Mouse (Mus musculus): Measurements from ENCODE around the gene Por.

- TF ChIP-seq MAX (IDR thresholded peaks at IDR 0.05; ENCODE audit: low read length) (no peak), CHD1 (IDR thresholded peaks at IDR 0.05; ENCODE audit: low read depth, low read length) (no peak), KAT2A (conservative IDR thresholded peaks at IDR 0.05; ENCODE audit: low read depth, low read length) (no peak), CTCF (IDR thresholded peaks at IDR 0.05 in 2 of 3, conservative IDR thresholded peaks at IDR 0.05 in 1 of 3; ENCODE audit: control insufficient read depth in 1 of 3, insufficient read depth in 1 of 3, low read depth in 2 of 3, low read length in 3 of 3, poor library complexity in 1 of 3, severe bottlenecking in 1 of 3) (no peak), POLR2A (IDR thresholded peaks at IDR 0.05; ENCODE audit: control insufficient read depth in 1 of 2, insufficient read depth in 1 of 2, low read depth in 1 of 2, low read length in 2 of 2, poor library complexity in 1 of 2) (no peak), CHD2 (IDR thresholded peaks at IDR 0.05; ENCODE audit: low read length) (no peak), GATA1 (IDR thresholded peaks at IDR 0.05; ENCODE audit: low read depth, low read length) (no peak), MYB (IDR thresholded peaks at IDR 0.05; ENCODE audit: low read depth, low read length) (no peak), ZC3H11A (IDR thresholded peaks at IDR 0.05; ENCODE audit: low read depth, low read length) (no peak), USF2 (IDR thresholded peaks at IDR 0.05; ENCODE audit: borderline replicate concordance in 1 of 2, insufficient read depth in 1 of 2, low read depth in 1 of 2, low read length in 2 of 2) (no peak)
Observed at GRCm38 (mm10) chr5:135711582-135712355, 41.9 kb downstream of the Por start.
